Mouse (Mus musculus): Measurements from ENCODE around the gene Krtap31-1.

- TF ChIP-seq ZNF384 (IDR thresholded peaks at IDR 0.05; ENCODE audit: low read depth, low read length) = no peak
- no peak for TF ChIP-seq POLR2A (IDR thresholded peaks at IDR 0.05; ENCODE audit: low read depth, low read length)
- TF ChIP-seq MEF2A (IDR thresholded peaks at IDR 0.05; ENCODE audit: borderline replicate concordance, low read depth, low read length) = no peak
- no peak for TF ChIP-seq MAX (IDR thresholded peaks at IDR 0.05; ENCODE audit: low read length)
- TF ChIP-seq CTCF (conservative IDR thresholded peaks at IDR 0.05 in 1 of 2, IDR thresholded peaks at IDR 0.05 in 1 of 2; ENCODE audit: low read depth in 2 of 2, low read length in 2 of 2) = no peak
- TF ChIP-seq SMC3 (IDR thresholded peaks at IDR 0.05; ENCODE audit: low read depth, low read length) = no peak
- TF ChIP-seq CHD2 (IDR thresholded peaks at IDR 0.05; ENCODE audit: low read length) = no peak
These were observed 28.3 kb downstream of the Krtap31-1 start, which contains the start of gene Krtap31-2 for GRCm38 (mm10) chr11:99935991-99936390.

Data from CH12.LX (cell line).